Mouse (Mus musculus): ENCODE results near the gene Ace3.
A peak's percentile ranks its signal among the peaks of the same experiment; 100 is the strongest.

DNA sequence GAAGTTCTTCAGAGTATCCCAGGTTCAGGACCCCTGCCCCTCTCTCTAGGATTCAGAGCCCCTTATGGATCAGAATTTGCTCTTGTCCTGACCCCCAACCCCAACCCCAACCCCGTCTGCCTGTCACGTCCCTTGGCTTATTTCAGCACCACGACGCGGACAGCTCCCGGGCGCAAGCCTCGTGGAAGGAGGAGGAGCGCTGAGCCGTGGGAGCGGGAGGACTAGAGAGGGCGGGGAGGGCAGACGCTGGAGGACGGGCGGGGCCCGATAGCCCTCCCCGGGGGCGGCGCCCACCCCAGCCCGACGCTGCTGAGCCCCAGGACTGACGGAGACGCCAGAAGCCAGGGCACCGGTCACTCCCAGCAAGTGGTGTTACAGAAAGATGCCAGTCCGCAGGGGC, 13.3 kb downstream of the Ace3 start, which contains the start of gene Kcnh6:
- TF ChIP-seq CTCF (IDR thresholded peaks at IDR 0.05; ENCODE audit: control insufficient read depth, insufficient read depth, insufficient read length) = no peak
- TF ChIP-seq CEBPB (IDR thresholded peaks at IDR 0.05; ENCODE audit: low read depth) = no peak
- peak; percentile 84 for TF ChIP-seq MAX (IDR thresholded peaks at IDR 0.05)
- TF ChIP-seq MYOG (IDR thresholded peaks at IDR 0.05; ENCODE audit: control insufficient read depth, extremely low read depth, insufficient read length) = no peak
- TF ChIP-seq MYOD1 (IDR thresholded peaks at IDR 0.05; ENCODE audit: control insufficient read depth, insufficient read length, low read depth) = no peak
- TF ChIP-seq USF1 (IDR thresholded peaks at IDR 0.05; ENCODE audit: low read depth) = no peak
